Mouse (Mus musculus) brain, embryonic 14.5 days (tissue): Measurements from ENCODE around the gene Gpr137b.

Experiments used
- CTCF ChIP-seq: fragments of 200-500 bp; IDR thresholded peaks from 2 replicates; pipeline ENCODE4 v1.5.1; 2012; ENCODE audit warnings: inconsistent platforms, mild to moderate bottlenecking, moderate library complexity, borderline replicate concordance; ENCODE audit not compliant: insufficient read depth, insufficient read length; ENCODE audit errors: extremely low read depth
- POLR2A ChIP-seq: fragments of 200-500 bp; IDR thresholded peaks from 2 replicates; pipeline ENCODE4 v1.6.1; 2012; ENCODE audit warnings: mild to moderate bottlenecking, inconsistent platforms, borderline replicate concordance; ENCODE audit not compliant: poor library complexity, insufficient read depth, insufficient read length, severe bottlenecking; ENCODE audit errors: extremely low read depth

DNA sequence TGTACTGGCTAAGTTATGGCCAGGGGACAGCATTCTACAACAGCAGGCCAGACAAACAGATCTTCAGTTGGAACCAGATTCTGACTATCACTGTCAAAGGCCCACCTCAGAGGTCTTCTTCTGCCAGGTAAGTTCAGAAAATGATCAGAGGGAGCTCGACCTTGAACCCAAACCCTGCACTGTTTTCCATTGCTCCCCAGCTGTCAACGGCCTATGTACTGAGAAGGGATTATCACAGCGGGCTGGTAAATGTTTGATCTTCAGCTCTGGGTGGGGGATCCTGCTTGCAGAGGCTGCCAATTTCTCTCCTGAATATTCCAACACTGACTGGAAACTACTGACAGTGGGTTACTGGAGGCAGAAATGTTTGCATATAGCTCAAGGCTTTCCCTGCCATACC, 20.4 kb upstream of the Gpr137b start:
- TF ChIP-seq CTCF = no peak
- no peak for TF ChIP-seq POLR2A
